Mouse (Mus musculus) forebrain, embryonic 14.5 days (tissue): ENCODE measurements around the gene Cntn4. TPM values are rescaled to one million over a fixed set of nuclear protein-coding genes. Genes with fewer than 3 reads are reported as not detected.
A peak's percentile ranks its signal among the peaks of the same experiment; 100 is the strongest.

Source experiments
- ATAC-seq: fragments of 200-750 bp; cut with Nextera tagmentation; 2 replicates; pipeline ENCODE4 v1.8.0; 2017; ENCODE audit warnings: mild to moderate bottlenecking, moderate library complexity
- DNase-seq: peaks from one replicate; pipeline ENCODE4 v3.0.0-alpha.2; 2015; ENCODE audit warnings: low spot score
- H3K27ac ChIP-seq: fragments of 300-500 bp; sonication (generic); 2 replicates; pipeline ENCODE4 v1.5.1; 2014; ENCODE audit warnings: low read depth, mild to moderate bottlenecking, control low read depth, low read length, moderate library complexity
- H3K27me3 ChIP-seq: fragments of 300-500 bp; sonication (generic); replicated peaks from 2 replicates; pipeline ENCODE4 v1.6.1; 2014; ENCODE audit warnings: low read length, control low read depth, mixed read lengths; ENCODE audit not compliant: control insufficient read depth, insufficient read depth
- H3K36me3 ChIP-seq: fragments of 300-500 bp; sonication (generic); 2 replicates; pipeline ENCODE4 v1.6.1; 2014; ENCODE audit warnings: low read length, control low read depth; ENCODE audit not compliant: control insufficient read depth, insufficient read depth
- H3K4me1 ChIP-seq: fragments of 300-500 bp; sonication (generic); 2 replicates; pipeline ENCODE4 v1.6.1; 2014; ENCODE audit warnings: antibody characterized with exemption, low read length, control low read depth; ENCODE audit not compliant: control insufficient read depth, insufficient read depth
- H3K4me2 ChIP-seq: fragments of 300-500 bp; sonication (generic); 2 replicates; pipeline ENCODE4 v1.6.1; 2014; ENCODE audit warnings: mild to moderate bottlenecking, control low read depth, low read length
- H3K4me3 ChIP-seq: fragments of 300-500 bp; sonication (generic); 2 replicates; pipeline ENCODE4 v1.5.1; 2014; ENCODE audit warnings: low read depth, low read length, control low read depth
- H3K9ac ChIP-seq: fragments of 300-500 bp; sonication (generic); 2 replicates; pipeline ENCODE4 v1.6.1; 2014; ENCODE audit warnings: mild to moderate bottlenecking, low read length, control low read depth, moderate library complexity
- H3K9me3 ChIP-seq: fragments of 300-500 bp; sonication (generic); replicated peaks from 2 replicates; pipeline ENCODE4 v1.6.1; 2016; ENCODE audit warnings: low read length, control low read depth, mixed read lengths; ENCODE audit not compliant: control insufficient read depth
- WGBS: fragments of 180-500 bp; shearing (Covaris S2); extraction: QIAGEN DNeasy Blood & Tissue Kit; methylation state at CpG from one replicate; pipeline ENCODE4 v1.1.7; 2014; 5-methylcytosine and 5-hydroxymethylcytosine counted together
- polyA plus RNA-seq: library from polyadenylated mRNA; unstranded; fragments of >200 nt; fragmentation: Nextera tagmentation; extraction: Ambion mirVana; gene quantifications from 2 replicates; pipeline ENCODE4 v1.2.1, GENCODE M21; 2014

The Cntn4 gene
- polyA plus RNA-seq, 1 experiment from 2014 or later, result 6.6 TPM

DNA sequence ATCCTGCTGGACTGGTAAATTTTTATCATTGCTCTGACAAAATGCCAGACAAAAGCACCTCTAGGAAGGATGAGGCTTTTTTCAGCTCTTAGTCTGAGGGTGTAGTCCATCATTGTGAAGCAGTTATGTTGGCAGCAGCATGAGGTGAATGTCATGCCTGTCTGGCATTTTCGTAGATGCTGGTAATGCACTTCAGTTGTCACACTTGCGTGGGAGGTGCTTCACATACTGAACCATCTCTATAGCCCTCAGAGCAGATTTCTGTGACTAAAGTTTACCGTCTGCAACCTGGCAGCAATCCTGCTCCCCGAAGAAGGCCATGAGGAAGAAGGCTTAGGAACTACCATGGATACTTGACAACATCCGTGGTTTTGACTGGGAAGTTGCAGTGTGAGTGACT is 335.6 kb downstream of the Cntn4 start:
- 84% methylated on average over 5 of the region's 5 CpGs for WGBS
- H3K4me3 ChIP-seq, result no peak overlapping the region

DNA sequence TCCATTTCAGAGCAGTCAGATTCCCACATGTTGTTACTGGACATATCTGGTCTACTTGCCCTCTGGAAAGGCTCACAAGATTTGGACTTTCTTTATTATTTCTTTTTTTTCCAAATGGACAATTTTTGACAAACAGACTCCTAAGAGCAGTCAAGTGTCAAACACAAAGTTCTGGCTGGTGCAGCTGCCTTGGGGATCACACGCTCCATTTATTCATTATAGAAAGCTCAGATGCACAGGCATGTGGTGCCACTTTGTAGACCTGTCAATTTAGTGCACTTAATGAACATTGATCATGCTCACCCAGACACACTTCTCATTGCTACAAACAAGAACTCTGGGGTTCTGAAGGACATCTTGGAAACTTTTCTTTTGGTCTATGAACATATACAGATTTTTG is 337.7 kb downstream of the Cntn4 start:
- H3K27ac ChIP-seq, result no peak overlapping the region
- WGBS, result 41% methylated on average over 1 of the region's 1 CpGs
- ATAC-seq (no peak), DNase-seq (no peak)
- no peak overlapping the region for H3K4me2 ChIP-seq
- no peaks in the 10 kb centered on the region for H3K4me1 ChIP-seq
- no peak overlapping the region for H3K4me3 ChIP-seq
- H3K9ac ChIP-seq, result no peak overlapping the region
- H3K9me3 ChIP-seq, result no peaks in the 10 kb centered on the region
- no peaks in the 10 kb centered on the region for H3K27me3 ChIP-seq
- no peaks in the 10 kb centered on the region for H3K36me3 ChIP-seq

More for the DNA sequence above, 335.6 kb downstream of the Cntn4 start:
- H3K4me2 ChIP-seq, result no peak overlapping the region
- no peak for ATAC-seq
- no peaks in the 10 kb centered on the region for H3K36me3 ChIP-seq
- H3K9ac ChIP-seq, result no peak overlapping the region
- H3K27ac ChIP-seq, result no peak overlapping the region
- H3K27me3 ChIP-seq, result no peaks in the 10 kb centered on the region
- H3K9me3 ChIP-seq, result no peaks in the 10 kb centered on the region
- no peaks in the 10 kb centered on the region for H3K4me1 ChIP-seq
- DNase-seq, result no peak

DNA sequence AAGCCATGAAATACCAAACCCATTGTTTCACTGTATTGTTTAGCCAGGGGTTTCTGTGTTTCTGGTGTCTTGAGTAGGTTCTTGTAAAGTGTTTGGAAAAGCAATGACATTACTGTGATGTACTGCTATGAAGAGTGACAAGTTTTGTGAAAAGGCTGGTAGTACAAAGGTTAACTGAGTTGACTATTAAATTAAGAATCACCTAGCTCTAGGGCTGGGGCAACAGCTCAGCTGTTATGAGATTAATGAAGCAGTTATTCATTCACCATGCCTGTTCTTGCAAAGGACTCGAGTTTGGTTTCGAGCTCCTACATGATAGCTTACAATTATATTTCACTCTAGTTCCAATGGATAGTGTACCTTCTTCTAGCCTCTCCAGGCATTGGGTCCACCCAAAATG is 371.4 kb downstream of the Cntn4 start:
- no peaks in the 10 kb centered on the region for H3K9me3 ChIP-seq
- H3K9ac ChIP-seq, result no peak overlapping the region
- WGBS, result 88% methylated on average over 2 of the region's 2 CpGs
- no peak overlapping the region for H3K4me2 ChIP-seq
- no peak for DNase-seq
- no peak for ATAC-seq
- H3K36me3 ChIP-seq, result no peaks in the 10 kb centered on the region
- no peak overlapping the region for H3K27ac ChIP-seq
- no peaks in the 10 kb centered on the region for H3K27me3 ChIP-seq
- no peaks in the 10 kb centered on the region for H3K4me1 ChIP-seq
- H3K4me3 ChIP-seq, result no peak overlapping the region

DNA sequence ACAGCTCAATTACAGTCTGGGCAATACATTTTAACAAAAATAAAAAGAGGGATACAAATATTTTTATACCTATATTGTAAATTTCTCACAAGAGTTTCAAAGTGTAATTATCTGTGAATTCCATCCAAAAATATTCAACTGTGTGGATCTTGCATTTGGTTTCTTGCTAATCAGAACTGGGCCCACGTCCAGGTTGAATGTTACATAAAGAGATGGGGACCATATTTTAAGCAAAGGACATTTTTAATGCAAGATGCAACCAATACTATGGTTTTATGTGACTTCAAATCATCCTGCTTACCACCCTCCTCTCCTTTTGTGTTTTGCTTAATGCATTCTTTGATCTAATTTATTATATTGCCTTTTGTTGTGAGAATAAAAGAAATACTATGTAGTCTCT is 378.7 kb downstream of the Cntn4 start:
- 80% methylated on average over 1 of the region's 1 CpGs for WGBS
- Histone ChIP-seq H3K4me1 (no peaks in the 10 kb centered on the region), H3K9ac (no peak overlapping the region), H3K4me3 (no peak overlapping the region), H3K36me3 (no peaks in the 10 kb centered on the region), H3K27me3 (no peaks in the 10 kb centered on the region), H3K27ac (no peak overlapping the region), H3K9me3 (no peaks in the 10 kb centered on the region), H3K4me2 (no peak overlapping the region)
- no peak for DNase-seq
- ATAC-seq, result no peak

DNA sequence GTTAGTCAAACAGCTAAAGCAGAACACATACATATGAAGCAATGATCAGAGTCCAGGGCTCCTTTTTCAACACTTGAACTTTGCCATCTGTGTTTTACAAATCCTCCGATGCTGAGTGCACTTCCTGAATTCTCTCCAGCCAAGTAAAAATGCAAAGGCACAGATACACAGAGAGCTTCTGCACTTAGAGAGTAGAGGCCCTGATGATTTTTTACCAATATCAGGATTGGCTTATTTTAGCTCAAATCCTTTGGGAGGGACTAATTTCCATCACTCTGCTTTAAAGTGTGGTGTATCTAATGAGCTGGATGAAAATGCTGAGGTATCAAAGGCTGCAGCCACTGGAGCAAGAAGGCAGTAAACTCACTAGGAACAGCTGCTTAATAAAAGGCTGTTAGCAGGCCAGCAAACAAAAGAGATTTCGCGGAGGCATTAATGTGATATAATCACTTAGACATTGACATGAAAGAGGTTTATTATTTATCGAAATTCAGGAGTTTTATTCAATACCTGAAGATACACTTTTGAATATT is 400.7 kb downstream of the Cntn4 start:
- no peak overlapping the region for H3K4me3 ChIP-seq
- H3K4me2 ChIP-seq, result no peak overlapping the region
- DNase-seq (peak; percentile 29), ATAC-seq (peak; percentile 42; the same call in 1 of the 2 replicates)
- 14% methylated on average over 4 of the region's 4 CpGs for WGBS
- H3K9me3 ChIP-seq, result no peaks in the 10 kb centered on the region
- H3K4me1 ChIP-seq, result peaks cover 3% of the 10 kb centered on the region; the same call in 1 of the 2 replicates
- H3K36me3 ChIP-seq, result no peaks in the 10 kb centered on the region
- H3K27ac ChIP-seq, result no peak overlapping the region
- H3K27me3 ChIP-seq, result no peaks in the 10 kb centered on the region
- no peak overlapping the region for H3K9ac ChIP-seq

DNA sequence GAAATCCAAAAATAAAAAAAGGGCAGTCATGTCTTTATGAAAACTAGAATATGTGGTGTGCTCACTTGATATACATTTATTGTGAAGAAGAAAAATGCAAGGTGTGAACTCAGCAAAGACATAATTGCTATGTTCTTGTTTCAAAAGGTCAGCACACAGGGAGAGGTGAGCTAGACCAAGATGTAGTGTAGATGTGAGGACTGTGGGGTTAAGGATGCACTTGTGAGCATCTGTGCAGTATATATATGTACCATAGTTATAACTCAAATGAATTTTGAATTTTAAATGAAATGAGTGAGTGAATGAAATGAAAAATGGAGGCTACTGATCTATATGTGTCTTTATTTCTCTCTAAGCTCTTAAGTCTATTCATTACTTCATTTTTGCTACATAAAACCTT is 401.2 kb downstream of the Cntn4 start:
- no peak for ATAC-seq

DNA sequence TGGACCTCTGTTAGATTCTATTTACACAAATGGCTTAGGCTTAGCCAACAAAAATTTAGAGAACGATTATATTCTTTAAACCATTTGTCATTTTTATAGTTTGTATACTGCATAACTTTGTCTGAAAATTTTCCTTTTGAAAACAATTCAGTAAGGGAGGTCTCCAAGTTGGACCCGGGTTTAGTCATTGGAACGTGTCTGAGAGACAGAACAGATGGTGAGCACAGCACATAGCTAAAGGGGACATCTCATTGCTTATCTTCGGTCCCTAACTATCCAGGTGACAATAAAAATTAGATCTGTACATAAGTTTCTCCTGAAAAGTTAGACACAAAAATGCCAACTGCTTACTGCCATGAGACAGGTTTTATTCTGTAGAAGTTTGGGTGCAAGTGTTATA is 420.4 kb downstream of the Cntn4 start:
- 89% methylated on average over 4 of the region's 4 CpGs for WGBS
- H3K27ac ChIP-seq, result no peak overlapping the region
- ATAC-seq (no peak), DNase-seq (no peak)
- no peak overlapping the region for H3K9ac ChIP-seq
- H3K27me3 ChIP-seq, result no peaks in the 10 kb centered on the region
- H3K9me3 ChIP-seq, result no peaks in the 10 kb centered on the region
- H3K36me3 ChIP-seq, result no peaks in the 10 kb centered on the region
- H3K4me2 ChIP-seq, result no peak overlapping the region
- H3K4me3 ChIP-seq, result no peak overlapping the region
- H3K4me1 ChIP-seq, result no peaks in the 10 kb centered on the region

More for the DNA sequence above, 401.2 kb downstream of the Cntn4 start:
- Histone ChIP-seq H3K9me3 (no peaks in the 10 kb centered on the region), H3K4me1 (peaks cover 3% of the 10 kb centered on the region; the same call in 1 of the 2 replicates), H3K9ac (no peak overlapping the region), H3K36me3 (no peaks in the 10 kb centered on the region), H3K27me3 (no peaks in the 10 kb centered on the region), H3K4me3 (no peak overlapping the region), H3K27ac (no peak overlapping the region), H3K4me2 (no peak overlapping the region)
- DNase-seq, result no peak

DNA sequence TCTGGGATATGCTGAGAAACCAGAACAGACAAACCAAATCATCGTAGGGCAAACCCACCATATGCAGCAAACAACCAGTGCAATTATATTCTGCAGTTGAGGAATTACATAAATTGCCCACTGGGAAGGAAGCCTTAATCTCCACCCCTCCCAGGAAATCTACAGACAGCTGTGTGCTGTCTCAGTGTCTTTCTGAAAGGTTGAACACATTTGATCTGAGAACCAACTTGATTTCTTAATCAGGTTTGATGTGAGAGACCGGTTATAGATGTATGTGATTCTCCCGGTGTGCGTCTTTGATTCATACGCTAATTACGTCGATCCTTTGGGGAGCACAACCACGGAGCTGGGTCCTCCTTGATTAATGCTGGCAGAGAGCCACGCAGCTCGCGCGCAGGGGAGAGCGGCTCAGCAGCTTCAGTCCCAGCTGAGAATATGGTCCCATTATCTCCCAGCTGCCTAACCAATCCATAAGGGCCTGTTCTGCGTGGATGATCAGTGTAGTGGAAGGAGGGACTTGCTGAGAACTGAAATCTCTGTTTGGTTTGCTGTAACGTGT is 441.1 kb downstream of the Cntn4 start:
- H3K4me3 ChIP-seq, result peak overlapping the region; percentile 25
- H3K27ac ChIP-seq, result peak overlapping the region; percentile 40; the same call in 1 of the 2 replicates
- no peaks in the 10 kb centered on the region for H3K4me1 ChIP-seq
- DNase-seq, result peak; percentile 91
- peak overlapping the region; percentile 53 for H3K4me2 ChIP-seq
- H3K27me3 ChIP-seq, result no peaks in the 10 kb centered on the region
- H3K36me3 ChIP-seq, result no peaks in the 10 kb centered on the region
- ATAC-seq, result peak; percentile 97
- WGBS, result 2% methylated on average over 15 of the region's 15 CpGs
- no peaks in the 10 kb centered on the region for H3K9me3 ChIP-seq
- H3K9ac ChIP-seq, result peak overlapping the region; percentile 40; the same call in 1 of the 2 replicates

DNA sequence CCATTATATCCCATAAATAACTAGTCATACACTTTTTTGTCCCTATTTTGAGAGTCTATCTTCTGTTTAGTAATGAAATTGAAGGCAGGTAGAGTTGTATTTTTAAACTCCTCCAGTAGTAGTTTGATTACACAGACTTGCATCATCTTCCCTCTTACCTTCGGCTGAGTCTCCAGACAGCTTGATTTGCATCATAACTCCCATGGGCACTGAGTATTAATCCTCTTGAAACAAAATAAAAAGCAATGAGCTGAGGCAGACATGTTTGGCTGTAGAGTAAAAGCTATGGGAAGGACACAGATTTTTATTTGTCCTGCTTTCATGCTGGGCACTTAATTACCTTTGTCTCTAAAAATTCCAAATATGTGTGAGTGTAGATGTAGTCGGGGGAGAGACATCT is 476.1 kb downstream of the Cntn4 start:
- no peak for ATAC-seq
- WGBS, result 61% methylated on average over 2 of the region's 2 CpGs
- Histone ChIP-seq H3K4me2 (no peak overlapping the region), H3K9me3 (no peaks in the 10 kb centered on the region), H3K27ac (no peak overlapping the region), H3K4me3 (no peak overlapping the region), H3K9ac (no peak overlapping the region), H3K4me1 (no peaks in the 10 kb centered on the region), H3K36me3 (no peaks in the 10 kb centered on the region), H3K27me3 (no peaks in the 10 kb centered on the region)
- no peak for DNase-seq
